Mouse (Mus musculus): ENCODE measurements around the gene Kifc3.

DNA sequence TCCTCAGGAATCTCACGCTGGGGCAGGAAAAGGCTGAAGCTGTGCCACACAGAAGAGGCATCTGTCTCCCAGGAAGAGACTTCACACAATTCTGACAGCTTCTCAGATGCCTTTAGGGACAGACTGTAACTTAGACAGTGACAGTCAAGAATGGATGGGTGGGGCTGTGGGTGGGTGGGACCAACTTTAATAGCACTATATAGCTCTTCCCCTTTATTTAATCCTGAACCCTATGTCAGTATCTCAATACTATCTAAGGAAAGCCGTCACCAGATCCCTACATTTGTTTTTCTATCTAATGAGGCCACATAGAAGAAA, 24.5 kb upstream of the Kifc3 start:
- TF ChIP-seq CTCF (IDR thresholded peaks at IDR 0.05; ENCODE audit: control insufficient read depth, insufficient read depth, low read length) (no peak), POLR2A (IDR thresholded peaks at IDR 0.05; ENCODE audit: borderline replicate concordance, control insufficient read depth, low read depth, low read length) (no peak)
